Mouse (Mus musculus) C2C12 (cell line): ENCODE measurements around the gene Gbp4. TPM values are rescaled to one million over a fixed set of nuclear protein-coding genes. Genes with fewer than 3 reads are reported as not detected.
"Not testable (repeated sequence)": the region's sequence is repeated elsewhere in the genome, so short reads cannot be mapped to it uniquely, and the experiment has no call there.

Experiments used
- H3K27me3 ChIP-seq: one replicate; pipeline ENCODE4 v1.6.1; 2011; ENCODE audit not compliant: control insufficient read depth, insufficient read depth, insufficient read length
- H3K36me3 ChIP-seq: one replicate; pipeline ENCODE4 v1.6.1; 2011; ENCODE audit not compliant: control insufficient read depth, insufficient read depth
- H3K4me3 ChIP-seq: one replicate; pipeline ENCODE4 v1.5.1; 2011; ENCODE audit warnings: mild to moderate bottlenecking, control low read depth; ENCODE audit not compliant: poor library complexity, insufficient read depth, severe bottlenecking
- H3K79me2 ChIP-seq: one replicate; pipeline ENCODE4 v1.6.1; 2011; ENCODE audit not compliant: control insufficient read depth, insufficient read depth
- H3K79me3 ChIP-seq: one replicate; pipeline ENCODE4 v1.6.1; 2011; ENCODE audit warnings: low read depth, control low read depth
- H3ac ChIP-seq: one replicate; pipeline ENCODE3; 2011; ENCODE audit warnings: low read depth; ENCODE audit not compliant: control insufficient read depth, insufficient read length
- CEBPB ChIP-seq: IDR thresholded peaks from one replicate; pipeline ENCODE4 v1.6.1; 2011; ENCODE audit warnings: low read depth, mild to moderate bottlenecking, control low read depth, moderate library complexity
- CTCF ChIP-seq: IDR thresholded peaks from one replicate; pipeline ENCODE4 v1.5.1; 2011; ENCODE audit not compliant: control insufficient read depth, insufficient read depth, insufficient read length
- FOSL1 ChIP-seq: IDR thresholded peaks from one replicate; pipeline ENCODE4 v1.8.0; 2011; ENCODE audit warnings: mild to moderate bottlenecking, low read length; ENCODE audit not compliant: poor library complexity, insufficient read depth, severe bottlenecking
- MAX ChIP-seq: IDR thresholded peaks from one replicate; pipeline ENCODE4 v1.6.1; 2011; ENCODE audit warnings: mild to moderate bottlenecking, control low read depth
- MYOD1 ChIP-seq: IDR thresholded peaks from one replicate; pipeline ENCODE4 v1.6.1; 2011; ENCODE audit warnings: low read depth; ENCODE audit not compliant: control insufficient read depth, insufficient read length
- MYOG ChIP-seq: IDR thresholded peaks from one replicate; pipeline ENCODE4 v1.6.1; 2011; ENCODE audit not compliant: control insufficient read depth, insufficient read length; ENCODE audit errors: extremely low read depth
- USF1 ChIP-seq: IDR thresholded peaks from one replicate; pipeline ENCODE4 v1.6.1; 2011; ENCODE audit warnings: low read depth, mild to moderate bottlenecking, control low read depth, moderate library complexity
- polyA plus RNA-seq: library from polyadenylated mRNA; unstranded; fragments of >200 nt; fragmentation: generic; extraction: Trizol; gene quantifications from one replicate; pipeline ENCODE4 v1.2.1, GENCODE M21; 2012; ENCODE audit warnings: missing spikeins

The Gbp4 gene
- polyA plus RNA-seq, 1 experiment, result not detected

DNA sequence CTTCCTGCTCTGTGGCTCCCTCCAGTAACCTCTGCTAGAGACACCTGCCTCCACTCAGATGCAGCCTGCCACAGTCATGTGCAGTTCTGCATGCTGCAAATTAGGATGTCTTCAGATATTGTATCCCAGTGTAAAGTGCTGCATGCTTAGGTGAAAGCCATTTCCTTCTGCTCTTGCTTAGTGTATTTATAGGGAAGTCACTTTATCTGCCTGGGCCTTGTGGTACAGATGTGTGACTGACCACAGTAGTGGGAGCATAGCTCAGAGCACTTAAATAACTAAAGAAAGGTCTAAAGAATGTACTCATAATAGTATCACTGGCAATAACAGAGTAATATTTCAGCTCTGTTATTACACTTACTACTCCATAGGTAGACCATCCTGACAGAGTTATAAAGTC lies 57.5 kb downstream of the Gbp4 start:
- no peak overlapping the region for H3ac ChIP-seq
- no peaks in the 10 kb centered on the region for H3K36me3 ChIP-seq
- no peak overlapping the region for H3K4me3 ChIP-seq
- no peak for TF ChIP-seq MYOG
- no peak for TF ChIP-seq MYOD1
- no peak for TF ChIP-seq USF1
- TF ChIP-seq CTCF, result no peak
- TF ChIP-seq CEBPB, result no peak
- no peak for TF ChIP-seq FOSL1
- TF ChIP-seq MAX, result no peak
- no peaks in the 10 kb centered on the region for H3K27me3 ChIP-seq
- no peaks in the 10 kb centered on the region for H3K79me2 ChIP-seq
- no peaks in the 10 kb centered on the region for H3K79me3 ChIP-seq

DNA sequence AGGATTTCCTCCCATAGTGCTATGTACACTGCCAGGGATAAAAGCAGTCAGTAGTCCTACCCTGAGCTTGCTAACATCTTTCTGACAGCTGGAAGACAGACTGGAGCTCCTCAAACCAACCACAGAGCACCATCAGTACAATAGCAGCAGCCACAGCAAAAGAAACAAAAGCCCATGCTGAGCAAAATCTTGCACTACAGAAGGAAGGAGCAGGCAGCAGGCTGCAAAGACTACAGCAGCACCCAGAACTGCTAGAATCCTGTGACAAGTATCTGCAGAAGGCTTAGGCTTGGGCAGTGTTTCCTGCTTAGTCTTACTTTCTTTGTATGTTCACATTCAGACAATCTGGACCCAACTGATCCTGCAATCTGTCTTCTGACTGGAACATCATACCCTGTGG lies 71.0 kb downstream of the Gbp4 start:
- H3K27me3 ChIP-seq, H3K79me3 ChIP-seq, H3K4me3 ChIP-seq: not testable (repeated sequence)

More for the DNA sequence above, 71.0 kb downstream of the Gbp4 start:
- not testable (repeated sequence) for H3ac ChIP-seq, H3K36me3 ChIP-seq, H3K79me2 ChIP-seq

Other genes with a start within 250 kb of the Gbp4 start
- gene Abcg3, start 156.9 kb downstream of the Gbp4 start, polyA plus RNA-seq, result not detected
- gene Gbp9, start within 50 bp of the Gbp4 start, polyA plus RNA-seq, result not detected
- not detected for gene Gbp8, start within 50 bp of the Gbp4 start, polyA plus RNA-seq
- gene Gbp10, start 99.9 kb upstream of the Gbp4 start, polyA plus RNA-seq, result 0.02 TPM
- gene Gm43302, start 154.1 kb upstream of the Gbp4 start, polyA plus RNA-seq, result not detected
- gene Gbp6, start 154.1 kb upstream of the Gbp4 start, polyA plus RNA-seq, result 0.01 TPM